Comparison of ENCODE assay signal across 32 mouse cellular contexts in genomic region chr2:154684901-154685470, GRCm38 (mm10). TPM values are rescaled to one million over a fixed set of nuclear protein-coding genes. Genes with fewer than 3 reads are reported as not detected.
A peak's percentile ranks its signal among the peaks of the same experiment; 100 is the strongest.
DNase-seq lines count a peak whose midpoint lies in the region; ATAC-seq and TF ChIP-seq lines count a peak whose summit lies in the region.
"Had no signal": no experiment of that assay in that cellular context is flagged by ENCODE, and none has a peak within 500 bp of the region (broad histone marks: within the 10 kb centered on the region; RNA-seq: fewer than 3 reads in every experiment).

No protein-coding gene starts in this region.

- no peaks in the 10 kb centered on the region for H3K9me3 ChIP-seq in heart, postnatal 0 days (replicated peaks; ENCODE audit: control insufficient read depth, low read length)
- no peaks in the 10 kb centered on the region for H3K9me3 ChIP-seq in heart, embryonic 10.5 days
- H3K9me3 ChIP-seq in neural tube, embryonic 14.5 days (ENCODE audit: control insufficient read depth, low read length) = no peaks in the 10 kb centered on the region
- H3K9me3 ChIP-seq: embryonic facial prominence, embryonic 10.5 days; embryonic facial prominence, embryonic 15.5 days; heart, embryonic 15.5 days; hindbrain, embryonic 12.5 days; intestine, embryonic 15.5 days; liver, embryonic 15.5 days; midbrain, embryonic 10.5 days; midbrain, embryonic 15.5 days had no signal

- 87% methylated on average over 7 of the region's 7 CpGs for WGBS in heart, postnatal 0 days
- 92% methylated on average over 7 of the region's 7 CpGs for WGBS in heart, embryonic 10.5 days
- WGBS in neural tube, embryonic 14.5 days = 87% methylated on average over 7 of the region's 7 CpGs

- H3K9ac ChIP-seq in heart, postnatal 0 days (replicated peaks; ENCODE audit: low read depth, low read length) = no peak overlapping the region
- H3K9ac ChIP-seq in neural tube, embryonic 14.5 days (replicated peaks; ENCODE audit: low read depth, low read length) = no peak overlapping the region
- H3K9ac ChIP-seq: embryonic facial prominence, embryonic 15.5 days; heart, embryonic 15.5 days; hindbrain, embryonic 12.5 days; intestine, embryonic 15.5 days; liver, embryonic 15.5 days; midbrain, embryonic 15.5 days had no signal

- TF ChIP-seq EP300 in heart, postnatal 0 days (IDR thresholded peaks at IDR 0.05; ENCODE audit: low read depth) = no peak

- peaks cover 12% of the 10 kb centered on the region; the same call in 1 of the 2 replicates for H3K36me3 ChIP-seq in heart, postnatal 0 days (replicated peaks; ENCODE audit: control insufficient read depth, insufficient read depth, low read length)
- H3K36me3 ChIP-seq in heart, embryonic 10.5 days = peaks cover 25% of the 10 kb centered on the region
- no peaks in the 10 kb centered on the region for H3K36me3 ChIP-seq in neural tube, embryonic 14.5 days (ENCODE audit: control insufficient read depth, insufficient read depth, low read length)
- H3K36me3 ChIP-seq: heart, embryonic 15.5 days had no signal

- no peak for ATAC-seq in heart, postnatal 0 days (ENCODE audit: insufficient read depth, low read depth)
- no peak for ATAC-seq in neural tube, embryonic 14.5 days (ENCODE audit: low read depth)
- peak; percentile 85 for ATAC-seq in megakaryocyte progenitor cell, adult 5-6 weeks (replicated peaks; ENCODE audit: poor library complexity)
- ATAC-seq: activated CD4-positive, CD25-positive, alpha-beta regulatory T cell, adult 4 months; forebrain, embryonic 14.5 days; hindbrain, postnatal 0 days; intestine, embryonic 15.5 days; midbrain, embryonic 15.5 days had no signal

- H3K27me3 ChIP-seq in heart, postnatal 0 days (ENCODE audit: control insufficient read depth, insufficient read depth, low read length) = no peaks in the 10 kb centered on the region
- H3K27me3 ChIP-seq in heart, embryonic 10.5 days (ENCODE audit: insufficient read depth, poor library complexity, severe bottlenecking) = no peaks in the 10 kb centered on the region
- no peaks in the 10 kb centered on the region for H3K27me3 ChIP-seq in neural tube, embryonic 14.5 days (ENCODE audit: control insufficient read depth, insufficient read depth, low read length)
- H3K27me3 ChIP-seq: embryonic facial prominence, embryonic 15.5 days; heart, embryonic 15.5 days; hindbrain, embryonic 12.5 days; intestine, embryonic 15.5 days; liver, embryonic 15.5 days; midbrain, embryonic 15.5 days had no signal

- H3K27ac ChIP-seq in heart, postnatal 0 days (ENCODE audit: low read depth) = no peak overlapping the region
- no peak overlapping the region for H3K27ac ChIP-seq in heart, embryonic 10.5 days
- 0 out of 2 replicates have a peak overlapping the region, but pooled peaks have one; percentile 16 for H3K27ac ChIP-seq in neural tube, embryonic 14.5 days (ENCODE audit: low read depth, low read length)
- H3K27ac ChIP-seq: embryonic facial prominence, embryonic 10.5 days; embryonic facial prominence, embryonic 15.5 days; heart, embryonic 15.5 days; hindbrain, embryonic 12.5 days; hindbrain, postnatal 0 days; intestine, embryonic 15.5 days; kidney, postnatal 0 days; liver, embryonic 15.5 days; macrophage; midbrain, embryonic 10.5 days; midbrain, embryonic 15.5 days had no signal

- DNase-seq in heart, postnatal 0 days (ENCODE audit: low spot score) = peak; percentile 2
- no peak for DNase-seq in heart, embryonic 10.5 days (ENCODE audit: low spot score)
- DNase-seq in neural tube, embryonic 10.5 days (ENCODE audit: extremely low spot score, low spot score) = no peak
- no peak for DNase-seq in thymus, postnatal 14 days
- DNase-seq in T-cell, adult 2 months (ENCODE audit: low spot score) = no peak
- DNase-seq: adrenal gland, adult 2 months; adrenal gland, postnatal 36 days; B cell, adult 2 months; cerebellum, adult 18-20 months; cerebellum, postnatal 14 days; gastrocnemius, postnatal 25 days; heart, postnatal 36 days; kidney, adult 2 months; kidney, postnatal 4 days; layer of hippocampus, postnatal 36 days; thymus, adult 2 months; thymus, postnatal 4 days had no signal

- H3K4me1 ChIP-seq in heart, postnatal 0 days (ENCODE audit: control insufficient read depth, insufficient read depth) = 0 out of 2 replicates have a peak, but pooled peaks cover 4% of the 10 kb centered on the region
- H3K4me1 ChIP-seq in heart, embryonic 10.5 days = peaks cover 48% of the 10 kb centered on the region
- H3K4me1 ChIP-seq in neural tube, embryonic 14.5 days (ENCODE audit: control insufficient read depth, insufficient read depth, low read length) = peaks cover 33% of the 10 kb centered on the region

- H3K4me3 ChIP-seq in heart, postnatal 0 days (ENCODE audit: low read depth, low read length) = no peak overlapping the region
- no peak overlapping the region for H3K4me3 ChIP-seq in heart, embryonic 10.5 days
- no peak overlapping the region for H3K4me3 ChIP-seq in neural tube, embryonic 14.5 days (ENCODE audit: low read depth, low read length)
- H3K4me3 ChIP-seq: embryonic facial prominence, embryonic 10.5 days; embryonic facial prominence, embryonic 15.5 days; heart, embryonic 15.5 days; hindbrain, embryonic 12.5 days; intestine, embryonic 15.5 days; liver, embryonic 15.5 days; midbrain, embryonic 10.5 days; midbrain, embryonic 15.5 days had no signal

- no peak for TF ChIP-seq CTCF in heart, postnatal 0 days (IDR thresholded peaks at IDR 0.05; ENCODE audit: low read depth)

- no peak overlapping the region for H3K4me2 ChIP-seq in heart, postnatal 0 days (ENCODE audit: low read depth, low read length)
- H3K4me2 ChIP-seq in neural tube, embryonic 14.5 days (ENCODE audit: low read depth, low read length) = no peak overlapping the region
- H3K4me2 ChIP-seq: embryonic facial prominence, embryonic 15.5 days; heart, embryonic 15.5 days; hindbrain, embryonic 12.5 days; intestine, embryonic 15.5 days; liver, embryonic 15.5 days; midbrain, embryonic 15.5 days had no signal

RNA-seq across cellular contexts. Expression of gene Chmp4b, which starts 33.5 kb away (rescaled TPM):
- total RNA-seq in heart, postnatal 0 days (2014; rRNA removed; ENCODE audit: low replicate concordance) = 75.6 and 80.7 TPM in 2 replicates
- polyA plus RNA-seq in heart, postnatal 0 days (2015; fragmentation: Nextera tagmentation; extraction: Ambion mirVana) = 20.1 and 23.5 TPM in 2 replicates
- 13.5 and 17.4 TPM in 2 replicates for polyA plus RNA-seq in heart, embryonic 10.5 days (2016; fragmentation: Nextera tagmentation; extraction: Ambion mirVana)
- 15.5 and 16.6 TPM in 2 replicates for polyA plus RNA-seq in neural tube, embryonic 14.5 days (2014; fragmentation: Nextera tagmentation; extraction: Ambion mirVana)
- 81.2 and 89.4 TPM in 2 replicates for total RNA-seq in megakaryocyte progenitor cell, adult 5-6 weeks (2015)
- total RNA-seq in megakaryocyte progenitor cell, adult 5-6 weeks (2017) = 103 and 120 TPM in 2 replicates
